Mouse (Mus musculus) embryonic facial prominence, embryonic 12.5 days (tissue): ENCODE results near the gene Xbp1. TPM values are rescaled to one million over a fixed set of nuclear protein-coding genes. Genes with fewer than 3 reads are reported as not detected.
"Not testable (repeated sequence)": the region's sequence is repeated elsewhere in the genome, so short reads cannot be mapped to it uniquely, and the experiment has no call there.

Experiments
- ATAC-seq: fragments of 200-750 bp; cut with Nextera tagmentation; 2 replicates; pipeline ENCODE4 v1.8.0; 2017; ENCODE audit not compliant: insufficient number of reproducible peaks, insufficient read depth, low FRiP score, low TSS enrichment
- H3K27ac ChIP-seq: fragments of 300-500 bp; sonication (generic); 2 replicates; pipeline ENCODE4 v1.5.1; 2016; ENCODE audit warnings: mild to moderate bottlenecking
- H3K27me3 ChIP-seq: fragments of 300-500 bp; sonication (generic); 2 replicates; pipeline ENCODE4 v1.6.1; 2016; ENCODE audit warnings: mild to moderate bottlenecking, moderate library complexity
- H3K36me3 ChIP-seq: fragments of 300-500 bp; sonication (generic); 2 replicates; pipeline ENCODE4 v1.6.1; 2016; ENCODE audit warnings: mild to moderate bottlenecking
- H3K4me1 ChIP-seq: fragments of 300-500 bp; sonication (generic); 2 replicates; pipeline ENCODE4 v1.6.1; 2016
- H3K4me2 ChIP-seq: fragments of 300-500 bp; sonication (generic); replicated peaks from 2 replicates; pipeline ENCODE4 v1.6.1; 2016; ENCODE audit warnings: mild to moderate bottlenecking, moderate library complexity
- H3K4me3 ChIP-seq: fragments of 300-500 bp; sonication (generic); 2 replicates; pipeline ENCODE4 v1.5.1; 2016; ENCODE audit warnings: mild to moderate bottlenecking
- H3K9ac ChIP-seq: fragments of 300-500 bp; sonication (generic); 2 replicates; pipeline ENCODE4 v1.6.1; 2016; ENCODE audit warnings: mild to moderate bottlenecking, moderate library complexity
- H3K9me3 ChIP-seq: fragments of 300-500 bp; sonication (generic); 2 replicates; pipeline ENCODE4 v1.6.1; 2016; ENCODE audit warnings: mild to moderate bottlenecking, moderate library complexity
- WGBS: fragments of 180-500 bp; shearing (Covaris S2); methylation state at CpG from one replicate; pipeline ENCODE4 v1.1.7; 2016; 5-methylcytosine and 5-hydroxymethylcytosine counted together
- polyA plus RNA-seq: library from polyadenylated mRNA; unstranded; fragments of >200 nt; fragmentation: Nextera tagmentation; extraction: Ambion mirVana; gene quantifications from 2 replicates; pipeline ENCODE4 v1.2.1, GENCODE M21; 2016

Xbp1 gene
- polyA plus RNA-seq, 1 experiment from 2014 or later: 152 TPM

GRCm38 (mm10) chr11:5540331-5540730, 19.9 kb downstream of the Xbp1 start:
- no peak for ATAC-seq
- peak overlapping the region; percentile 93; the same call in 1 of the 2 replicates for H3K9ac ChIP-seq
- 0 out of 2 replicates have a peak, but pooled peaks cover 6% of the 10 kb centered on the region for H3K36me3 ChIP-seq
- H3K4me2 ChIP-seq: peak overlapping the region; percentile 72
- peaks cover 17% of the 10 kb centered on the region for H3K4me1 ChIP-seq
- peak overlapping the region; percentile 91 for H3K4me3 ChIP-seq
- H3K27me3 ChIP-seq: no peaks in the 10 kb centered on the region
- no peak overlapping the region for H3K27ac ChIP-seq
- 44% methylated on average over 4 of the region's 4 CpGs for WGBS
- no peaks in the 10 kb centered on the region for H3K9me3 ChIP-seq

DNA sequence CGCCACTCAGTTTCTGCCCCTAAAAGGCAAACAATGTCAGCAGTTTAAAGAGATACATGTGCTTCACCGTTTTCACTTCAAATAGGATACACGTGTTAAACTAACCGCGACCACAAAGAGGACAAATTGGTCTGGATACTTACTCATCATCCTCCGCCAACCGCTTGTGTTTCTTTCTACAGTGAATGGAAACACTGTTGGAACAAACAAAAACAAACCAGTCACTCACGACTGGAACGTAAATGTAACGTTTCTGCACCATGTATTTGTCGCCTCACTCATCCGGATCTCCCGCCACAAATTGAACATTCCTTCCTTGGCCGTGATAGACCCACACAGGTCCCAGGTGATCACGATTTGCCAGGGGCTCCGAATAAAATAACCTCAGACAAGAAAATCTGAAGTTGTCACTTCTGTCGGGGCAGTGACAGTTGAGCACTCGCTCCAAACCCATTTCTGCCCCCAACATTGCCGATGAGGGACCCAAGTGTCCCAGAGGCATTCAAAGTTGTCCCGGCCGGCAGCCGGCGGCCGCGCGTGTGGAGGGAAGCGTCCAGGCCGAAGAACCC, 20.9 kb downstream of the Xbp1 start:
- H3K4me1 ChIP-seq: peaks cover 17% of the 10 kb centered on the region
- no peaks in the 10 kb centered on the region for H3K27me3 ChIP-seq
- H3K4me2 ChIP-seq: peak overlapping the region; percentile 72
- peak overlapping the region; percentile 93 for H3K9ac ChIP-seq
- H3K4me3 ChIP-seq: peak overlapping the region; percentile 91
- H3K36me3 ChIP-seq: 0 out of 2 replicates have a peak, but pooled peaks cover 3% of the 10 kb centered on the region
- H3K9me3 ChIP-seq: no peaks in the 10 kb centered on the region
- 1% methylated on average over 28 of the region's 28 CpGs for WGBS
- H3K27ac ChIP-seq: peak overlapping the region; percentile 81
- ATAC-seq: no peak

DNA sequence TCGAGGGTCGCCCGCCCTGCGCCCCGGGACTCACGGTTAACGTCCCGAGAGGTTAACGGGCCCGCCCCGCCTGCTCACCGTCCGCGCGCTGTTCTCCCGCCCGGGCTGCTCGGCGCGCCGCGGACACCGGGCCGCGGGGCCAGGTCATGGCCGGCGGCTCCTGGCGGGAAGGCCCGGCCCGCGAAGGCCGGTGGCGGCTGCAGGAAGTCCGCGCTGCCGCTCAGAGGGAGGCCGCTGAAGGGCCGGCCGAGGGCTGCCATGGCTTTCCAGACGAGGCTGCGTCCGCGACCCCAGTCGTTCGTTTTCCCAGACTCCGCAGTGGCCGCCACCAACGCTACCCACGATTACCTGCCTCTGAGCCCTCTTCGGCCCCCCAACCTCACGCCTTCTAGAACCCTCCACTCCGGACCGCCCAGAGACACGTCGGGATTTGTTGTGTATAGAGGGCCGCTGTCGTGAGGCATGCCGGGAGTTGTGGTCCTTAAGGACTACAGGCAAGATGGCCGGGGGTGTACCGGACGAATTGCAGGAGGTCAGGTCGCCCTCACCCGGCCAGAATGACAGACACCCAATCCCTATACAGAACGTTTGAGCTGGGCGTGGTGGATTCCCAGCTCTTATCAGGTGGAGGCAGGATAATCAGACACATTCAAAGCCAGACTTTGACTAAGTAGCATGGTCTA, 21.5 kb downstream of the Xbp1 start, which contains the start of gene Ccdc117:
Gene Ccdc117, minus strand, starts transcription at position 389 of the 683 bp plus-strand sequence.
- H3K36me3 ChIP-seq: 0 out of 2 replicates have a peak, but pooled peaks cover under 1% of the 10 kb centered on the region

DNA sequence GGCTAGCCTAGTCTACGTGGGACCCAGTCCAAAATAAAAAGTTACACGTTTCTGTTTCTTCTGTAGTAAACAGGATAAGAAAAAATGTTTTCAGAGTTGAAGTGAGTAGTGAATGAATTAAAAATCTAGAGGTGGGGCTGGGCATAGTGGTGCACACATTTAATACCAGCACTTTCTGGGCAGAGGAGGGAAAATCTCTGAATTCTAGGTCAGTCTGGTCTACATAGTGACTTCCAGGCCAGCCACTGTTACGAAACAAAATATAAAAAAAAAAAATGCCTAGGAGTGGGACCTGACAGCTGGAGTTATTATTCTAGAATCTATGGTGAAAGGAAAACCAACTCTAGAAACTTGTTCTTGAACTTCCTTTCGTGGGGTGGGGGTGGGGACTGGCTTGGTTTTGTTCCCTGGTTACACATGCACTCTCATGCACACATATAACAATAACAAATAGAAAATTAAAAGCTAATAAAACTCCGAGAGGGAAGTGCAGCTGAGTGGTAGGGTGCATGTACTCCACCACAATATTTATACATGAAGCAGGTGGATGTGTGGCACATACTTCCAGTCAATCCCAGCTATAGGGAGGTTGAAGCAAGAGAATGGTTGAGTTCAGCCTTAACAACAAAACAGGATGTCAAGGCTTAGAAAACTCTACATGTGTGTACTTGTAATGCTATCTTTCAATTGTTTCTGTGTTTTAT, 22.2 kb downstream of the Xbp1 start:
- peaks cover 17% of the 10 kb centered on the region for H3K4me1 ChIP-seq
- 51% methylated on average over 5 of the region's 5 CpGs for WGBS
- peak overlapping the region; percentile 72 for H3K4me2 ChIP-seq
- peak overlapping the region; percentile 91 for H3K4me3 ChIP-seq
- no peak overlapping the region for H3K9ac ChIP-seq
- no peak overlapping the region for H3K27ac ChIP-seq
- H3K36me3 ChIP-seq: no peaks in the 10 kb centered on the region
- 0 out of 2 replicates have a peak, but pooled peaks have one; percentile 7 for ATAC-seq
- H3K9me3 ChIP-seq: no peaks in the 10 kb centered on the region
- H3K27me3 ChIP-seq: no peaks in the 10 kb centered on the region

More for the DNA sequence above, 21.5 kb downstream of the Xbp1 start, which contains the start of gene Ccdc117:
- Histone ChIP-seq H3K4me2 (peak within 1 kb of the TSS; percentile 72), H3K27me3 (no peaks in the 10 kb centered on the region), H3K9me3 (no peaks in the 10 kb centered on the region), H3K9ac (peak within 1 kb of the TSS; percentile 93), H3K4me1 (peaks cover 17% of the 10 kb centered on the region), H3K4me3 (peak within 1 kb of the TSS; percentile 91), H3K27ac (peak within 1 kb of the TSS; percentile 81)
- peak; percentile 97 for ATAC-seq
- WGBS: 0% methylated on average over 62 of the region's 65 CpGs

DNA sequence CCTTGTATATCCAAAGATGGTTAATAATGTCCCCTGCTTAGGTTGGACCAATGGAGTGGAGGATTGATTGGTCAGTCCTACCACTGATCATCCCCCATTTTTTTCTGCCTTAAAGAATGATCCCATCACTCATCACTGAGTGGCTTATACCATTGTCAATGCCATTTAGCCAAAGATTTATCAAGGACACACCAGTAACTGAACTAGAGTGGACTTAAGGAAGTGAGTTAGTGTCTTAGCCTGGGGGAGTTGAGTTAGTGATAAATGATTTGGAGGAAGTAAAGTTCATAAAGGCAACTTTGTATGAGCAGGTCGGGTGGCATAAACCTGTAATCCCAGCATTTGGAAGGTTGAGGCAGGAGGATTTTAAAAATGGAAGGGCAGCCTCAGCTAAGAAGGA, 22.8 kb downstream of the Xbp1 start:
- no peak for ATAC-seq
- 84% methylated on average over 1 of the region's 1 CpGs for WGBS

GRCm38 (mm10) chr11:5544709-5545108, 24.2 kb downstream of the Xbp1 start:
- H3K27me3 ChIP-seq, H3K4me1 ChIP-seq, H3K9ac ChIP-seq, H3K4me2 ChIP-seq, H3K27ac ChIP-seq, ATAC-seq, H3K9me3 ChIP-seq, H3K4me3 ChIP-seq, H3K36me3 ChIP-seq: not testable (repeated sequence)
- 89% methylated on average over 1 of the region's 1 CpGs for WGBS

More for the DNA sequence above, 22.8 kb downstream of the Xbp1 start:
- Histone ChIP-seq H3K27ac (no peak overlapping the region), H3K36me3 (no peaks in the 10 kb centered on the region), H3K27me3 (no peaks in the 10 kb centered on the region), H3K4me2 (no peak overlapping the region), H3K9me3 (no peaks in the 10 kb centered on the region), H3K4me1 (peaks cover 13% of the 10 kb centered on the region), H3K4me3 (no peak overlapping the region), H3K9ac (no peak overlapping the region)

- 83% methylated on average over 4 of the region's 4 CpGs for WGBS
- no peak overlapping the region for H3K9ac ChIP-seq
- no peaks in the 10 kb centered on the region for H3K27me3 ChIP-seq
- ATAC-seq: no peak
- peaks cover 7% of the 10 kb centered on the region for H3K4me1 ChIP-seq
- H3K4me2 ChIP-seq: no peak overlapping the region
- H3K9me3 ChIP-seq: no peaks in the 10 kb centered on the region
- no peaks in the 10 kb centered on the region for H3K36me3 ChIP-seq
- H3K27ac ChIP-seq: no peak overlapping the region
- H3K4me3 ChIP-seq: no peak overlapping the region
These were observed 25.0 kb downstream of the Xbp1 start for GRCm38 (mm10) chr11:5545457-5545856.

DNA sequence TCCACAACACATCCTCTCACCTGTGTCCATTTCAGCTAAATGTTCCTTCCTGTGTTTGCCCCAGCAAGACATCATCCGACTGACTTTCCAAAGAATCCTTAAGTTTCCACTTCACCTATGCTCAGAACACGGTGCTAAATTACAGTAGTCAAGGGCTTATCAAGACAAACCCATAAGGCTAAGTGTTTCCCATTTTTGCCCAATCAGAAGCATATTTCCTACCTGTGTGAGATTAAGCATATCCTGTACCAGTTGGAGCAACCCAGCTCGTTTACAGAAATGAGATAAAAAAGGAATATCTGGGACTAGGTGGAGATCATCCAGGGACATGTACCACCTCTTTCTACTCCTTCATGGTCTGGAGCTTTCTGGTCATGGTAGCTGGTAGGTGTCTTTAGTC, 26.2 kb downstream of the Xbp1 start:
- WGBS: 91% methylated on average over 3 of the region's 3 CpGs
- ATAC-seq: no peak
- no peaks in the 10 kb centered on the region for H3K27me3 ChIP-seq
- no peak overlapping the region for H3K4me3 ChIP-seq
- H3K4me1 ChIP-seq: no peaks in the 10 kb centered on the region
- H3K9me3 ChIP-seq: no peaks in the 10 kb centered on the region
- no peak overlapping the region for H3K9ac ChIP-seq
- no peak overlapping the region for H3K27ac ChIP-seq
- H3K4me2 ChIP-seq: no peak overlapping the region
- no peaks in the 10 kb centered on the region for H3K36me3 ChIP-seq

DNA sequence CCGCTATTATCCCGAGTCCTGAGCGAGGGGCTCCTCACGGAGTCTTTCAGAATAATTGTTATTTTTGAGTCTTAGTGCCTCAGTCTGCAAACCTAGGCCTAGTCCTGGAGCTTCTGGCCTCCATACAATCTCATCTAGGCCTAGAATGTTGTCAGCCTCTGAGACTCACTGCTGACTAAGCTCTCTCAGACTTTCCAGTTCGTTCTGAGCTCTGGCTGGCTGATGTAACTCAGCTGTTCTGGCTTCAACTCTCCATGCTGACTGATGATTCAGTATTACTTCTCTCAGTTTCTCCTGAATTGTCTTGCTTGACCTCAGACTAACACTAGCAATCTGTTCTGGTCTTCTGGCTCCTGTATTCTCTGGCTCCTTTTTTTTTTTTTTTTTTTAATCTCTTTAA, 31.0 kb downstream of the Xbp1 start:
- H3K9me3 ChIP-seq: no peaks in the 10 kb centered on the region
- H3K9ac ChIP-seq: no peak overlapping the region
- H3K4me1 ChIP-seq: no peaks in the 10 kb centered on the region
- no peaks in the 10 kb centered on the region for H3K36me3 ChIP-seq
- 88% methylated on average over 5 of the region's 5 CpGs for WGBS
- no peak overlapping the region for H3K4me3 ChIP-seq
- ATAC-seq: no peak
- no peak overlapping the region for H3K27ac ChIP-seq
- H3K27me3 ChIP-seq: no peaks in the 10 kb centered on the region
- no peak overlapping the region for H3K4me2 ChIP-seq

DNA sequence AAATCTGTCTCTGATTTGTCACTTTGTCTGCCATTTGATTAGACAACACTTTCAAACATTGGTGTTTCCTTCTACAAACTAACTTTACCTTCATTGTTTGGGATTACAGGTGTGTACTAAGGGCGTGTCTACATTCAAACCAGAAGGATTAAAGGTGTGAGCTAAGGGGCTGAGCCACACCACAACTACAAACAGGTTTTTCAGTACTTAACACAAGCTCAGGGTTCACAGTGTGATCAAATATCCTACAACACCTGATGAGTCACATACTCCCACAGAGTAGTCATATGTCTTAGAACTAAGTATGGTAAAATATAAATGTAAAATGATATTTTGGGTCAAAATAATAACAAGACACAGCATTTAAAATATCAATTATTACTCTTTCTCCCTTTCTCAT, 31.5 kb downstream of the Xbp1 start:
- no peak overlapping the region for H3K4me3 ChIP-seq
- no peaks in the 10 kb centered on the region for H3K36me3 ChIP-seq
- H3K9ac ChIP-seq: no peak overlapping the region
- no peak overlapping the region for H3K27ac ChIP-seq
- WGBS: 67% methylated on average over 1 of the region's 1 CpGs
- H3K4me2 ChIP-seq: no peak overlapping the region
- no peaks in the 10 kb centered on the region for H3K4me1 ChIP-seq
- no peaks in the 10 kb centered on the region for H3K27me3 ChIP-seq
- ATAC-seq: no peak
- no peaks in the 10 kb centered on the region for H3K9me3 ChIP-seq

DNA sequence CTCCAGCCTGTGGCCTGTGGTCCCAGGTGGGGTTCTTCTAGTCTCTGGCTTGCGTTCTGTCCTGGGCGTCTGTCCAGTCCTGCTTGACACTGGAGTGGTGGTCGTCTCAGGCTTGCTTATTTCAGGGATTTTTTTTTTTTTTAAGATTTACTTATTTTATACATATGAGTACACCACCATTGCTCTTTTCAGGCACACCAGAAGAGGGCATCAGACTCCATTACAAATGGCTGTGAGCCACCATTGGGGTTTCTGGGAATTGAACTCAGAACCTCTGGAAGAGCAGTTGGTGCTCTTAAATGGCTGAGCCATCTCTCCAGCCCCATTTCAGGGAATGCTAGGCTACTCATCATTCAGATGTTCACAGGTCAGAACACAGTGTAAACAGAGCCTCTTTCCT, 39.8 kb downstream of the Xbp1 start:
- H3K4me1 ChIP-seq: no peaks in the 10 kb centered on the region
- WGBS: 73% methylated on average over 3 of the region's 3 CpGs
- H3K36me3 ChIP-seq: no peaks in the 10 kb centered on the region
- no peak overlapping the region for H3K9ac ChIP-seq
- H3K4me3 ChIP-seq: no peak overlapping the region
- no peak overlapping the region for H3K4me2 ChIP-seq
- no peak overlapping the region for H3K27ac ChIP-seq
- no peak for ATAC-seq
- no peaks in the 10 kb centered on the region for H3K9me3 ChIP-seq
- no peaks in the 10 kb centered on the region for H3K27me3 ChIP-seq
